In genomic region chr8:104242038-104242644, GRCm38 (mm10) we compare ENCODE assay signal across 24 mouse cellular contexts. TPM values are rescaled to one million over a fixed set of nuclear protein-coding genes. Genes with fewer than 3 reads are reported as not detected.
"Had no signal": no experiment of that assay in that cellular context is flagged by ENCODE, and none has a peak within 500 bp of the region (broad histone marks: within the 10 kb centered on the region; RNA-seq: fewer than 3 reads in every experiment).

No protein-coding gene starts in this region.

- H3K27me3 ChIP-seq: liver, embryonic 15.5 days; lung, embryonic 15.5 days; midbrain, embryonic 12.5 days; midbrain, embryonic 15.5 days; neural tube, embryonic 12.5 days; stomach, embryonic 15.5 days had no signal

- ATAC-seq: liver, postnatal 0 days; lung, postnatal 0 days; midbrain, embryonic 15.5 days had no signal

- H3K9me3 ChIP-seq: liver, embryonic 15.5 days; lung, embryonic 15.5 days; midbrain, embryonic 12.5 days; midbrain, embryonic 15.5 days; neural tube, embryonic 12.5 days; stomach, embryonic 15.5 days had no signal

- H3K4me2 ChIP-seq: liver, embryonic 15.5 days; lung, embryonic 15.5 days; midbrain, embryonic 12.5 days; midbrain, embryonic 15.5 days; neural tube, embryonic 12.5 days; stomach, embryonic 15.5 days had no signal

- H3K27ac ChIP-seq: liver, embryonic 15.5 days; lung, embryonic 15.5 days; midbrain, embryonic 12.5 days; midbrain, embryonic 15.5 days; neural tube, embryonic 12.5 days; stomach, embryonic 15.5 days; stomach, postnatal 0 days had no signal

- H3K4me3 ChIP-seq: liver, embryonic 15.5 days; lung, embryonic 15.5 days; midbrain, embryonic 12.5 days; midbrain, embryonic 15.5 days; neural tube, embryonic 12.5 days; stomach, embryonic 15.5 days had no signal

- DNase-seq: liver, postnatal 0 days; lung, adult 2 months; lung, postnatal 14 days; lung, postnatal 36 days; right cerebral cortex, postnatal 14 days; thymus, adult 2 months; thymus, postnatal 25 days; thymus, postnatal 4 days had no signal

- H3K9ac ChIP-seq: liver, embryonic 15.5 days; liver, postnatal 0 days; lung, embryonic 15.5 days; midbrain, embryonic 12.5 days; midbrain, embryonic 15.5 days; neural tube, embryonic 12.5 days; stomach, embryonic 15.5 days had no signal

- H3K36me3 ChIP-seq: liver, embryonic 15.5 days; stomach, embryonic 15.5 days had no signal

RNA-seq across cellular contexts. Expression of gene Cmtm2a, which starts 50.8 kb away (rescaled TPM):
- total RNA-seq: megakaryocyte progenitor cell, adult 5-6 weeks; midbrain, postnatal 0 days; monocyte, adult 5-6 weeks; neutrophil, adult 5-6 weeks had no signal
- polyA plus RNA-seq: liver, embryonic 15.5 days; liver, postnatal 0 days; lung, adult 2 months; lung, embryonic 15.5 days; lung, postnatal 0 days; macrophage; midbrain, embryonic 12.5 days; midbrain, embryonic 15.5 days; midbrain, postnatal 0 days; neural tube, embryonic 12.5 days; neural tube, embryonic 14.5 days; spleen, adult 2 months; stomach, embryonic 15.5 days; stomach, postnatal 0 days; urinary bladder, adult 2 months had no signal
